Mouse (Mus musculus) heart, embryonic 16.5 days (tissue): ENCODE measurements around the gene Cyp2e1. TPM values are rescaled to one million over a fixed set of nuclear protein-coding genes. Genes with fewer than 3 reads are reported as not detected.

Source experiments
- ATAC-seq: fragments of 200-750 bp; cut with Nextera tagmentation; replicated peaks from 2 replicates; pipeline ENCODE4 v1.8.0; 2017; ENCODE audit warnings: moderate number of reproducible peaks; ENCODE audit not compliant: insufficient read depth, low FRiP score; ENCODE audit errors: extremely low read depth
- H3K27ac ChIP-seq: fragments of 300-500 bp; sonication (generic); 2 replicates; pipeline ENCODE4 v1.5.1; 2014; ENCODE audit warnings: mild to moderate bottlenecking, low read length, control low read depth, moderate library complexity
- H3K27me3 ChIP-seq: fragments of 300-500 bp; sonication (generic); 2 replicates; pipeline ENCODE4 v1.6.1; 2014; ENCODE audit warnings: low read length, mixed read lengths; ENCODE audit not compliant: control insufficient read depth, insufficient read depth
- H3K36me3 ChIP-seq: fragments of 300-500 bp; sonication (generic); 2 replicates; pipeline ENCODE4 v1.6.1; 2014; ENCODE audit not compliant: control insufficient read depth, insufficient read depth
- H3K4me1 ChIP-seq: fragments of 300-500 bp; sonication (generic); 2 replicates; pipeline ENCODE4 v1.6.1; 2014; ENCODE audit warnings: low read length, mixed read lengths; ENCODE audit not compliant: control insufficient read depth, insufficient read depth
- H3K4me2 ChIP-seq: fragments of 300-500 bp; sonication (generic); 2 replicates; pipeline ENCODE4 v1.6.1; 2014; ENCODE audit warnings: low read depth, mild to moderate bottlenecking, control low read depth, low read length
- H3K4me3 ChIP-seq: fragments of 300-500 bp; sonication (generic); 2 replicates; pipeline ENCODE4 v1.5.1; 2014; ENCODE audit warnings: mild to moderate bottlenecking, control low read depth, low read length
- H3K9ac ChIP-seq: fragments of 300-500 bp; sonication (generic); 2 replicates; pipeline ENCODE4 v1.6.1; 2014; ENCODE audit warnings: low read length, control low read depth
- H3K9me3 ChIP-seq: fragments of 300-500 bp; sonication (generic); replicated peaks from 2 replicates; pipeline ENCODE4 v1.6.1; 2016; ENCODE audit warnings: low read length; ENCODE audit not compliant: control insufficient read depth
- WGBS: fragments of 180-500 bp; shearing (Covaris S2); extraction: QIAGEN DNeasy Blood & Tissue Kit; methylation state at CpG from one replicate; pipeline ENCODE4 v1.1.7; 2014; 5-methylcytosine and 5-hydroxymethylcytosine counted together
- polyA plus RNA-seq: library from polyadenylated mRNA; unstranded; fragments of >200 nt; fragmentation: Nextera tagmentation; extraction: Ambion mirVana; gene quantifications from 2 replicates; pipeline ENCODE4 v1.2.1, GENCODE M21; 2015

Cyp2e1 gene
- polyA plus RNA-seq, 1 experiment from 2014 or later: not detected

- Histone ChIP-seq H3K4me3 (no peak overlapping the region), H3K27ac (no peak overlapping the region), H3K27me3 (no peaks in the 10 kb centered on the region), H3K4me1 (no peaks in the 10 kb centered on the region), H3K9me3 (no peaks in the 10 kb centered on the region; the same call in 1 of the 2 replicates), H3K36me3 (no peaks in the 10 kb centered on the region), H3K9ac (no peak overlapping the region), H3K4me2 (no peak overlapping the region)
- no peak for ATAC-seq
- WGBS: 82% methylated on average over 4 of the region's 4 CpGs
These were observed 59.2 kb downstream of the Cyp2e1 start for GRCm38 (mm10) chr7:140822731-140823130.

Other genes with a start within 250 kb of the Cyp2e1 start
- not detected in 2 replicates for gene Olfr538, start 195.9 kb upstream of the Cyp2e1 start, polyA plus RNA-seq
- not detected in 2 replicates for gene Olfr46, start 162.5 kb upstream of the Cyp2e1 start, polyA plus RNA-seq
- gene Olfr61, start 134.8 kb upstream of the Cyp2e1 start, polyA plus RNA-seq: not detected in 2 replicates
- not detected in 2 replicates for gene Olfr53, start 117.3 kb upstream of the Cyp2e1 start, polyA plus RNA-seq
- not detected in 2 replicates for gene Olfr539, start 103.8 kb upstream of the Cyp2e1 start, polyA plus RNA-seq
- not detected in 2 replicates for gene Olfr45, start 81.8 kb upstream of the Cyp2e1 start, polyA plus RNA-seq
- not detected in 2 replicates for gene Olfr541, start 66.5 kb upstream of the Cyp2e1 start, polyA plus RNA-seq
- 0.14 and 0.34 TPM in 2 replicates for gene Syce1, start 24.1 kb downstream of the Cyp2e1 start, polyA plus RNA-seq
- 0.74 and 0.93 TPM in 2 replicates for gene Zfp941, start 58.4 kb downstream of the Cyp2e1 start, polyA plus RNA-seq
- gene Urah, start 71.3 kb downstream of the Cyp2e1 start, polyA plus RNA-seq: 1.0 and 1.1 TPM in 2 replicates
- 0.62 and 0.84 TPM in 2 replicates for gene Scgb1c1, start 81.8 kb downstream of the Cyp2e1 start, polyA plus RNA-seq
- gene Odf3, start 84.1 kb downstream of the Cyp2e1 start, polyA plus RNA-seq: not detected in 2 replicates
- not detected in 2 replicates for gene Gm45785, start 92.6 kb downstream of the Cyp2e1 start, polyA plus RNA-seq
- 43.7 and 50.4 TPM in 2 replicates for gene Ric8a, start 93.2 kb downstream of the Cyp2e1 start, polyA plus RNA-seq
- gene Bet1l, start 93.8 kb downstream of the Cyp2e1 start, polyA plus RNA-seq: 31.6 and 39.5 TPM in 2 replicates
- gene Psmd13, start 118.2 kb downstream of the Cyp2e1 start, polyA plus RNA-seq: 181 and 189 TPM in 2 replicates
- 65.4 and 71.2 TPM in 2 replicates for gene Sirt3, start 118.6 kb downstream of the Cyp2e1 start, polyA plus RNA-seq
- gene Cox8b, start 136.7 kb downstream of the Cyp2e1 start, polyA plus RNA-seq: 467 and 515 TPM in 2 replicates
- gene Nlrp6, start 157.2 kb downstream of the Cyp2e1 start, polyA plus RNA-seq: 0.82 and 1.6 TPM in 2 replicates
- 12.2 and 12.4 TPM in 2 replicates for gene Pgghg, start 177.7 kb downstream of the Cyp2e1 start, polyA plus RNA-seq
- gene Ifitm5, start 186.6 kb downstream of the Cyp2e1 start, polyA plus RNA-seq: 1.3 and 1.6 TPM in 2 replicates
- gene Gm45717, start 192.2 kb downstream of the Cyp2e1 start, polyA plus RNA-seq: 0.66 TPM in 1 of 2 replicates, not detected in the other
- gene Ifitm2, start 192.2 kb downstream of the Cyp2e1 start, polyA plus RNA-seq: 525 and 571 TPM in 2 replicates
- 24.0 and 34.8 TPM in 2 replicates for gene Ifitm1, start 203.5 kb downstream of the Cyp2e1 start, polyA plus RNA-seq
- gene Ifitm3, start 247.0 kb downstream of the Cyp2e1 start, polyA plus RNA-seq: 157 and 218 TPM in 2 replicates